Mouse (Mus musculus): Measurements from ENCODE around the gene Nsun4.

Nsun4 gene

DNA sequence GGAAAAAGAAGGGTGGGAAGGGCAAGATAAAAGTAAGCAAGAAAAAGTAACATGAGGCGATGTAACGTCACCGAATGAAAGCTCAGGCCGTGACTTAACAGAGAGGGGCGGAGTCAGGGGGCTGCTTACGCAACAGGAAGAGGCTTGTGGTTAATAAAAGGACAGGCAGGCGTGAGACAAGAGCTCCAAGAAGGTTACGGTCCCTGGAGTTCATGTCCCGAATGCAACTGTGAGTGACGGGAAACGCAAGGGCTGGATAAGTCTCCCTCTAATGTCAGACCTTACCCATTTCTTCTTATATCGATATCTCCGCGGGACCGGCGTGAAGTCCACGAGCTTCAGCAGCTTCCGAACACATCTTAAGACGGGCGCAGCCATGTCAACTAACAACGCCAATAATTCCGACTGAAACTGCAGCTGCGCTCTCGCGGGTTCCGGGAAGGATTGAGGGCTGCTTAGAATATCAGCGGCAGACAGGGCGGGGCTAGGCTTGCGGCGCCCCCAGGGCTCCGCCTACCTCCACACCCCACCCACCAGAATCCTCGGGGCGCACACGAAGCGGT lies at the start of gene Nsun4:
Nsun4 (minus strand) TSS at position 478 of the 563 bp plus-strand sequence.
- peak; percentile 87 to 90 for DNase-seq (ENCODE audit: low spot score in 2 of 2)

DNA sequence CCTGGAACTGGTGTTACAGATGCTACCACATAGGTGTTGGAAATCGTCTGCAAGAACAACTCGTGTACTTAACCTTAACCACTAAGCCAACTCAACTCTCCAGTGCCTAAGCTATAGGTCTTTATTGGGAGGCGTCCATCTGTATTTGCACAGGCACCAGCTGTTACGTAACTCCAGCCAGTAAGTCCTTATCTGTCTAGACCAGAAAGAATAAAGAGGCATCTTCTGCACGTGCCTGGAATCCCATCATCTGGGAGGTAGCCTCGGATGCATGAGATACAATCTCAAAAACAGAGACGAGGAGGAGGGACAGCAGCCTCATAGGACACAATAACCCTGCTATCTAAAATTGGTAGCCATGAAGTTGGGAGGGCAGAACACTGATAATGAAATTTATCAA lies 47.3 kb upstream of the Nsun4 start:
- no peak for DNase-seq (ENCODE audit: low spot score in 2 of 2)

DNA sequence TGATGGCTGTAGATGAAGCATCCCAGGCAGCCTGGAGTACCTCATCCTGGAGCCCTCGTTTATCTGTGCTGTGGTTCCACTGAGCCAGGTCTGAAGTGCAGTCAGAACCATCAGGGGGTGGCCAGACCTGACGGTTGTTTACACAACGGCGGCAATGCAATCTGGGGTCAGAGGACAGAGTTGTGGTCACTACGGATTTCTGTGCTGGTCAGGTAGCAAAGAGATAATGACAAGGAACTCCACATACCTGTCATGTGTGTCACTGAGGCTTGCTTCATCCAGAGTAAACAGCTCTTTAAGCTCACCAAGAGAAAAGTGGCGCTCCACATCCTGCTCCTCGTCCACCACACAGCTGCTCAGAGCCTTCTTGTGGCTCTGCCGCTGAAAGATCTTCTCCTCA lies 43.5 kb upstream of the Nsun4 start:
- DNase-seq (ENCODE audit: low spot score in 2 of 2): no peak

- DNase-seq (ENCODE audit: low spot score in 2 of 2): no peak
These were observed 42.6 kb upstream of the Nsun4 start for GRCm38 (mm10) chr4:116096291-116096690.

DNA sequence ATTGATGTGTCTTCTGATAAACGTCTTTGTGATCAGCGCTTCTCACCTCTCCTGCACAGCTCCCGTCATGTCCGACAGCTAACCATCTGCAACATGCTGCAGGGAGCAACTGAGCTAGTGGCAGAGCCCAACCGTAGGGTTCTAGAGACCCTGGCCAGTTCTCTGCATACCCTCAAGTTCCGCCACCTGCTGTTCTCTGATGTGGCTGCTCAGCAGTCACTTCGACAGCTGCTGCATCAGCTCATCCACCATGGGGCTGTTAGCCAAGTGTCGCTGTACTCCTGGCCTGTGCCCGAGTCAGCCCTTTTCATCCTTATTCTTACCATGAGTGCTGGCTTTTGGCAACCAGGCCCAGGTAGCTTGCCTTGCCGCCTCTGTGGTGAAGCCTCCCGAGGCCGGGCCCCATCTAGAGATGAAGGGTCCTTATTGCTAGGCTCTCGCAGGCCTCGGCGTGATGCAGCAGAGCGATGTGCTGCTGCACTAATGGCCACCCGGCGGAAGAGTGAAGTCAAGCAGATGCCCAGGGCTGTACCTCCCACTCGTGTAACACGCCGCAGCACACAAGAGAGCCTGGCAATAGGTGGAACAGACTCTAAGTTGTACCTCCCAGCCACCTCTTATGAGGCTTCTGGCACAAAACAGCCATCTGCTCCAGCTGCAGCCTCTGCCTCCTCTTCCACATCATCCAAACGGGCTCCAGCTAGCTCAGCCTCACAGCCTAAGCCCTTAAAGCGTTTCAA lies 35.0 kb upstream of the Nsun4 start:
- DNase-seq (ENCODE audit: low spot score in 2 of 2): no peak

- DNase-seq (ENCODE audit: low spot score in 2 of 2): no peak
These were observed 23.8 kb upstream of the Nsun4 start for GRCm38 (mm10) chr4:116077240-116078095.

- peak; percentile 56 to 83 for DNase-seq (ENCODE audit: low spot score in 2 of 2)
These were observed 22.9 kb upstream of the Nsun4 start for GRCm38 (mm10) chr4:116076369-116077231.

- peak; percentile 78 to 90 for DNase-seq (ENCODE audit: low spot score in 2 of 2)
These were observed 22.1 kb upstream of the Nsun4 start for GRCm38 (mm10) chr4:116075631-116076368.

- DNase-seq (ENCODE audit: low spot score in 2 of 2): peak; percentile 96 to 98
These were observed 21.4 kb upstream of the Nsun4 start, which contains the start of the genes Uqcrh and Lrrc41 for GRCm38 (mm10) chr4:116074861-116075620. Uqcrh (minus strand) TSS chr4:116075071. Lrrc41 (plus strand) TSS chr4:116075269.

DNA sequence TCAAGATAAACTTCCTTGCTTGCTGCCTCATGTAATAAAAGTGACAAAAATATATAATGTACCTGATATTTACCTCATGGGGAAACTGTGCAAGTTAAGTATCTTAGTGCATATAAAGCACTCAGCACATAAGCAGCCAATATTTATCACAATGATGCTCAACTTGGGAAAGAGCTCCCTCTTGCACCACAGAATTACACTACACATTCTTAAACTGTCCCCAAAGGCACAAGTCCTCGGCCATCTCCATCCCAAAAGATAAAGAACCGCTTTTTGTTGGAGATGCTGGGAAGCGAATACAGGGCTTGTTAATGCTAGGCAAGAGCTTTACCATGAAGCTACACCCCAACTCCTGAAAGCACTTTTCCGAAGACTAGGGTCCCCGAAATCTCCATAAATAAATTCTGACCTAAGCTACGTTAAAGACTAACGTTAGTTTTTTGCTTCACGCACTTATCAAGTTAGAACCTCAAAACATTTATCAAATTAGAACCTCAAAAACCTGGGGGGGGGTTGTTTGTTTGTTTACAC lies 20.5 kb upstream of the Nsun4 start:
- no peak for DNase-seq (ENCODE audit: low spot score in 2 of 2)

- DNase-seq (ENCODE audit: low spot score in 2 of 2): no peak
These were observed 19.5 kb upstream of the Nsun4 start for GRCm38 (mm10) chr4:116073146-116073545.

GRCm38 (mm10) chr4:116070116-116070515 lies 16.4 kb upstream of the Nsun4 start:
- no peak for DNase-seq (ENCODE audit: low spot score in 2 of 2)

GRCm38 (mm10) chr4:116063855-116064254 lies 10.2 kb upstream of the Nsun4 start:
- no peak for DNase-seq (ENCODE audit: low spot score in 2 of 2)

GRCm38 (mm10) chr4:116059012-116059726 lies 5.5 kb upstream of the Nsun4 start:
- no peak for DNase-seq (ENCODE audit: low spot score in 2 of 2)

GRCm38 (mm10) chr4:116057559-116057958 lies 3.9 kb upstream of the Nsun4 start:
- DNase-seq (ENCODE audit: low spot score in 2 of 2): no peak

DNA sequence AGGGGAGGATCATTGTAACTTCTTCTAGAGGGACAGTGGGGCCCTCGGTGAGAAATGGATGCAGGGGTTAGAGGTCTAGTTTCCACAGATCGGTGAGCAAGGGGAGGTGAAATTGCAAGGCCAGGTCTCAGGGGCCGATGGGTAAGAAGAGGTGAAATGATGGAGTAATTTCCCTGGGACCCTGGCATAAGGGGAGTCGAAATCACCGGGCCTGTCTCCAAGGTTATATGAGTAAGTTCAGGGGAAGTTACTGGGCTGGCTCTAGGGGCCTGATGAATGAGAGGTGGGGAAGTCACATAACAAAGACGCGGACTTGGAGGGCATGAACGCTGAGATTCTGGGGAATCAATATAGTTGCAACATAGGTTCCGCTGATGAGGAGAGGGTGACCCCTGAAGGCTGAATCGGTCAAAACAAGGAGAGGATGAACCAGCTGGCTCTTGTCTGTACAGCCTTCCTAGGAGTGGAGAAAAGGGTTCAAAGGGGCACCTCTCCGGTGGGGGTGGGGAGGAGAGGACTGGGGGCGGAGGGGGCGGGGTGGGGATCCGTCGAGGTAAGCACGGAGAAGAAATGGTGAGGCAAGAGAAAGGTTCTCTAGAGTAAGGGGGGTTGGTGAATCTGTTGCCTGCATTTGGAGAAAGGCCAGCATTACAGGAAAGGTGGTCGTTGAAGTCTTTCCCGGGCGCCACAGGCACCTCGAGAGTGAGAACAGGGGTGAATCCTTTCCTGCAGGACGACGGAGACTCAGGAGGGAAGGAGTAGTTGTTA lies 966 bp downstream of the Nsun4 start:
- peak; percentile 29 to 64 for DNase-seq (ENCODE audit: low spot score in 2 of 2)

GRCm38 (mm10) chr4:116049211-116049610 lies 4.5 kb downstream of the Nsun4 start:
- no peak for DNase-seq (ENCODE audit: low spot score in 2 of 2)

Data from spleen, postnatal 4 days (tissue).